Mouse (Mus musculus) heart, postnatal 36 days (tissue): Measurements from ENCODE around the gene Gng2. TPM values are rescaled to one million over a fixed set of nuclear protein-coding genes. Genes with fewer than 3 reads are reported as not detected.
"Not testable (repeated sequence)": the region's sequence is repeated elsewhere in the genome, so short reads cannot be mapped to it uniquely, and the experiment has no call there.

ENCODE experiments used
- DNase-seq, 2 experiments: peaks; one replicate each; pipeline ENCODE4 v3.0.0; 2021 to 2022
- intact Hi-C: fragments of 180-260 bp; cut with DNase I; formaldehyde crosslinking; loops from one replicate; pipeline ENCODE4 v1.15.1; 2025
- total RNA-seq, 2 experiments: library from RNA; stranded (reverse); gene quantifications; 2 replicates each; pipeline ENCODE4 v1.2.3; 2021

Gene Gng2
- total RNA-seq, 2 experiments from 2014 or later: 8.7 to 13.6 TPM

DNA sequence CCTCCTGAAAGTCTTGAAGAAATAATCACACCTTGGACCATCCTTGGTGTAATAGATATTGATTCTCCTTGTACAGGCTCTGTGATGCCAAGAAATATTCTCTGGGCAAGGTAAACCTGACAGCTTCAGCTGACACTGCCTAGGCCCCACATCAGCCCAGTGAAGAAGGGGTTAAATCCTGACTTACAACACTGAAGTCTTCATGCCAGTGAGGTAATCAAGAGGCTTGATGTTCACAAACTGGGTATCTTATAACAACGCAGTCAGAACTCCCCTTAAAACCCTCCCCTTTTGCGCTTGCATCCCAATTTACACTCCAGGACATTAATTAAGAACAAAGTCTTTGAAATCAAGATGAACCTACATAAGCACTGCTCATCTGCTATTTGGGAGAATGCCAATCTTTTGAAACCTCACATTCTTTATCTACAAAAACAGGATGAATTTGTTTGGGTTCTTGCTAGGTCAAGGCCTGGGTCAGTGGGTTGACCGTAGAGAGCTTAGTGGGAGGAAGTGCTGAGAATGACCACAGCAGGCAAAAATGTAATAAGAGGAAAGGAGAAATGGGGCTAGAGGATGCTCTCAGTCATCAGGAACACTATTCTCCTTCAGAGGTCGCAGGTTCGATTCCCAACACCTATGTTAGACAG is 110.0 kb downstream of the Gng2 start:
- no peak for DNase-seq
- intact Hi-C loops: no loop called here

DNA sequence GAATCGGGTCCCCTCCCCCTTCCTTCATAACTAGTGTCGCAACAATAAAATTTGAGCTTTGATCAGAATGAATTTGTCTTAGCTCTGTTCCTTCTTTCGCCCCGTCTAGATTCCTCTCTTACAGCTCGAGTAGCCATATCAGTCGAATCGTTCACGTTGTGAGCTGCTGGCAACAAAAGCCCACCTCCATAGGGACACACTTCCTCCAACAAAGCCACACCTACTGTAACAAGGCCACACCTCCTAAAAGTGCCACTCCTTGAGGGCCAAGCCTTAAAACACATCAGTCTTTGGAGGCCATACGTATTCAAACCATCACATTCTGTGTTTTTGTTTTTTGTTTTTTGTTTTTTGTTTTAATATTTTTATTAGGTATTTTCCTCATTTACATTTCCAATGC is 112.3 kb downstream of the Gng2 start:
- DNase-seq, intact Hi-C loops: not testable (repeated sequence)

DNA sequence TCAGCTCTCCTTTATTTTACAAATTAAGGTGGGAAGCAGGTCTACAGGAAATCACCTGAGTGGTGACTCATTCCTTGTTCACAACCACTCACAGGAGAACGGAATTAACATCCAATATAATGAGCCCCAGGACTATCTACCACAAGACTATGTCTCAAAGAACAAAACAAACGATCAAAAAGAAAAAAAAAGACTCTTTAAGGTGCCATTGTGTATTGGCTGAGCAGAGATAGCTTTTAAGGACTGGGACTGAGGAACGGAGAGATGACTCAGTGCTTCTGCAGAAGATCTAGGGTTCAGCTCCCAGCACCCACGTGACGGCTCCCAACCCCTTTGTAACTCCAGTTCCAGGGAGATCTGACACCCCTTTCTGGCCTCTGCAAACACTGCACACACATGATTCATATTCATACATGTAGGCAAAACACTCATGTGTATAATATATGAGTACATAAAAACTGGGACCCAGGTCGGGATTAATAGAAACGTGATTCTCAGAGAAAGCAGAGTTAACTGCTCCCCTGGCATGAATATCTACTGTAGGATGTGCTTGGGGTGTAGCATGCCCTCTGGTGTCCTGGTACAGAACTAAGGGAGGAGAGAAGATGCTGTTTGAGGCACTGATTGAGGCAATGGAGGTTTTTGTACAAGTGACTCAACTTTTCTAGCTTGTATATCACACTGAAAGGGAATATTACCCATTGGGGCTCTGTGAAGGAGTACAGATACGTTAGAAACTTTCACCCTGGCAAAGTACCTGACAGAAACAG is 115.9 kb downstream of the Gng2 start:
- DNase-seq: no peak
- intact Hi-C loops: no loop called here

DNA sequence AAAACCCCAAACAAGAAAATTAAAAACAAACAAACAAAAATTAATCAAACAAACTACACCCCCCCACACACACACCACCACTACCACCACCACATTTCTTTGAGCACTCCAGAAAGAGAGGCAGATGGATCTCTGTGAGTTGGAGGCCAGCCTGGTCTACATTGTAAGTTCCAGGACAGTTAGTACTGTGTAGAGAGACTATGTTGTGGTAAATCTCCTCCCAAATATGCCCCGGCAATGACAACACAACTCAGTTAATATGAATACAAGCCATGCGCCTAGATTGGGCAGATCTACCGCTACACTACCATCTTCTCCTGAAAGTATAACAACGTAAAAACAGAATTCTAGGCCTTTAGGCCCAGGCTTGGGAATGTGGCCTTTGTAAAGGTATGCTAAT is 117.1 kb downstream of the Gng2 start:
- no peak for DNase-seq
- intact Hi-C loops: no loop called here

DNA sequence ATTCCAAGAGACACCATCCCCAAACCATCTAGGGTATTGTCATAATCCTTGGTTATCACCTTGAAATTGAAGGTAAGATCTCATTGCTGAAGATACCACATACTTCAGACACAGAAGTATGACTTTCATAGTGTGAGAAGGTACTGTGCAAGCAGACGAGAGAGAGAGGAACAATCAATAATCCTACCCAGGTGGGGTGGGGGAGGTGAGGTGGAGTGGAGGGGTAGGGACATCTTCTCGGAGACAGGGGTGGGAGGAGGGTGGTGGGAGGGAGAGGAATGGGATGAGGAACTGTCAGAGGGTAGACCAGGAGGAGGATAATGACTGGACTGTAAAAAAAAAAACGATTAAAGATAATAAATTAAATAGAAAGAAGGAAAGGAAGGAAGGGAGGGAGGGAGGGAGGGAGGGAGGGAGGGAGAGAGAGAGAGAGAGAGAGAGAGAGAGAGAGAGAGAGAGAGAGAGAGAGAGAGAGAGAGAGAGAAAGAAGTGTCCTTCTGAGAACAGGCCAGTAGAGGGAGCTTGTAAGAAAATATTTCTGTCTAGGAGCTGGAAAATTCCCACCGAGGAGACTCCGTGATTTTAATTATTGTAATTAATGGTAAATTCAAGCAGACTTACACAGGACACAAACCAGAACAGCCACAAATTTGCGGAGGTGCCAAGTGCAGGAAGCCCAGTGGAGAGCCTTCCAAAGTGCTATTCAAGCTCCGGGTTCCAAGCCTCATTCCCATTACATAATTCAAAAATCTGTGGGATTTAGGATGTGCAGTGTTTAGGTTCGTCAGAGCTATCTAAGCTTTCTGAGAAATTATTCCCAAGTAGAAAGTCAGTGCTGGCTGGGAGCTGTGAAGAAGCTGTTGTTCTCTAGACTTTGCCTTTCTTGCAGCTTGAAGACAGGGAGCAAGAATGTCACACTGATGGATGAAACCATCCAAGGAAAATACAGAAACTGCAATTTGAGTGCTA is 118.3 kb downstream of the Gng2 start:
- no peak for DNase-seq
- intact Hi-C loops: loop anchor here (1.0 to 5.0 kb wide), 3 partner anchors 53 to 208 kb away; partner anchors contain the start of gene Gng2

DNA sequence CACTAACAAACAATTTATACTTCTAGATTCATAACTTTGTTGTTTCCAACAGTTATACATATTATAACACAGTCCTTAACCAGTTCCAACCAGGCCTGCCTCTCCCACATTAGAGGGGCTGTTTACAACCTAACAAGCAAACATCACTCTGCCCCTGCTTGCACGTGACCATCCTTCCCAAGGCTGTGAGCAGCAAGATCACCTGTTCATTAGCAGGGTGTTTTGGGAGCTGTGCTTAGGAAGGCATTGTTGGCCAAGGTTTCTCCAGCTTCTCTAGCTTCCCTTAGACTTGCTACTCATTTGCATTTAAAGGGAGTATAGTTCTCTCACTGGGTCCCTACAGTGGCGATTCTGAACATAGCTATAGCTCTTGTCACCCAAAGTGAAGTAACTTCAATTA is 119.1 kb downstream of the Gng2 start:
- no peak for DNase-seq
- intact Hi-C loops: loop anchor here (1.0 to 5.0 kb wide), 3 partner anchors 54 to 209 kb away; partner anchors contain the start of gene Gng2

DNA sequence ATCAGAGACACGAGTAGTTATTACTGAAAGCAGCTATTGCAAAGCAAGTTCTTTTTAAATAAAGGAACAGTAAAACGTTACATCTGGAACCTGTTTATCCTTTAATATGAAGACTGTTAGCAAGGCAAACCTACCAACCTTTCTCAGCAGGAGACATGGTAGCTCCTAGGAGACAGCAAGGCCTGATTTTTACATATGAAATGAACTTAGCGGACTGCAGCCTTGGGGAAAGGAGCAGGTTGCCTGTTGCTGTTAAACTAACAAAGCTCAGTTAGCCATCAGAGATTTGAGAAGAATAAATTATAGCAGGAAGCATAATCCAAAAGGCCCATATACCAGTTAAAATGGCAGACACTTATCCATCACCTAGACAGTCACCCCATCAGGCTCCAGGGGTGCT is 124.0 kb downstream of the Gng2 start:
- no peak for DNase-seq
- intact Hi-C loops: no loop called here

DNA sequence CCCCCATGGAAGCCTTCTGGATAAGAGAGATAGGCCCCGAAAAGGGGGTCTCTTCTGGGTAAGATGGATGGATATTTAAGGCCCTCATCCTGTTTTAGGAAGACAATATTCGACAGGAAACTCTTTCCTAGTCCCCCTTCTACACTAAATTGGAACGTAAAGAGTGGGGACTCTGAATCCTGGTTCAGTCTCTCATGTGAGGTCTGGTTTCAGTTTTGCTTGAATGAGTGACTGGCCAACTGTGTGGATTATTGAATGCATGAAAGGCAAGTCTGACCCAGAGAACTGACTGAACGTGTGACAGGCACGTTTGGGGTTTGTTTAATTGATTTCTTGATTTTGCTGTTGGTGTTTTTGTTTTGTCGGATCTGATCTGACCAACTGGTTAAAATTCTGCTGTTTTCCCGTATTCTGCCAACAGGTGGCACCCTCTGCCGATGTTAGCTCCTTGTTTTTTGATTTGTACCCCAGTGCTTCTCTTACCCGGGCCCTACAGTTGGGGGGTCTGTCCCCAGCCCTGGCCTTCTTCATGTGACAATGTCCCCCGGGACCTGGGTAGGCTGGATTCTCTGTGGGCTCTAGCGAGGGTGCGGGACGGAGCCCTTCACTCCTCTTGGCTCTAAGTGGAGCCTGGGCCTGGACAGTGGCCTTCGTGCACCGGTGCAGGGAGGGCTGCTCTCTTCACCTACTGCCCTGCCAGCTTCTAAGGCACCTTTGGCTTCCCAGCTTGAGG is 137.7 kb downstream of the Gng2 start:
- peak; percentile 71 for DNase-seq
- intact Hi-C loops: loop anchor here (5.0 kb wide), 1 partner anchor 418 kb away; no protein-coding TSS in a partner anchor

DNA sequence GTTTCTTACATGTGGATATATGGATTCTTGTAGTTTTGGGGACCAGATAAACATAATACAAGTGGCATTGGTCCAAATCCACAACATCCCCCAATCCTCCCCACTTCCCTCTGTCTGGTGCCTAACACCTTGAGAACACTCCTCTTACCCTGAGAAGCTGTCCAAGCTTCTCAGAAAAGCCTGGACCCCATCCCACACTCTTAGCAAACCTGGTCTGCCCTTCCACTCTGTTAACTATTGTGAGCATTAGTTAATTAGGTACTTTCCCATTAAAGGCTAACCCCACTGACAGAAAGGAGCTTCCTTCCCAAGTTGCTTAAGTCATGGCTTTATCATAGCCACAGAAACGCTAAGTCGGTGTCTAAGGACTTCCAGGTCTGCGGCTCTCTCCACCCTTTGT is 141.1 kb downstream of the Gng2 start:
- intact Hi-C loops: no loop called here
- DNase-seq: no peak

DNA sequence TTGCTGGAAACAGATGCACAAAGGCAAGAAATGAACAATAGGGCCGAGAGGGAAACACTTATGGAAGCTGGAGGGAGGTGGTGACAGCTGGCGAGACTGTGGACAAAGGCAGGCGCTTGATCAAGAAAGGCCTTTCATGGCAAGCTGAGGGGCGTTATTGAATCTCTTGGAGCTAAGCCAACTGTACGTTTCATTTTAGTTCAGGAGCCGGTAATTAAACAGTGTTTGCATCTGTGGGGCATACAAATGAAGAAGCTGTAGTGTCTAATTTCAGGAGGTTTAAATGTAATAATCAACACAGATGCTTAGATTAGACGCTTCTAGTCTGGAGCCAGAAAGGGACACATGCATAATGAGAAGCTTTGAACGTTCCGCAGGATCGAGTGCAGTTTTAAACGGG is 151.9 kb downstream of the Gng2 start:
- intact Hi-C loops: no loop called here
- DNase-seq: no peak

DNA sequence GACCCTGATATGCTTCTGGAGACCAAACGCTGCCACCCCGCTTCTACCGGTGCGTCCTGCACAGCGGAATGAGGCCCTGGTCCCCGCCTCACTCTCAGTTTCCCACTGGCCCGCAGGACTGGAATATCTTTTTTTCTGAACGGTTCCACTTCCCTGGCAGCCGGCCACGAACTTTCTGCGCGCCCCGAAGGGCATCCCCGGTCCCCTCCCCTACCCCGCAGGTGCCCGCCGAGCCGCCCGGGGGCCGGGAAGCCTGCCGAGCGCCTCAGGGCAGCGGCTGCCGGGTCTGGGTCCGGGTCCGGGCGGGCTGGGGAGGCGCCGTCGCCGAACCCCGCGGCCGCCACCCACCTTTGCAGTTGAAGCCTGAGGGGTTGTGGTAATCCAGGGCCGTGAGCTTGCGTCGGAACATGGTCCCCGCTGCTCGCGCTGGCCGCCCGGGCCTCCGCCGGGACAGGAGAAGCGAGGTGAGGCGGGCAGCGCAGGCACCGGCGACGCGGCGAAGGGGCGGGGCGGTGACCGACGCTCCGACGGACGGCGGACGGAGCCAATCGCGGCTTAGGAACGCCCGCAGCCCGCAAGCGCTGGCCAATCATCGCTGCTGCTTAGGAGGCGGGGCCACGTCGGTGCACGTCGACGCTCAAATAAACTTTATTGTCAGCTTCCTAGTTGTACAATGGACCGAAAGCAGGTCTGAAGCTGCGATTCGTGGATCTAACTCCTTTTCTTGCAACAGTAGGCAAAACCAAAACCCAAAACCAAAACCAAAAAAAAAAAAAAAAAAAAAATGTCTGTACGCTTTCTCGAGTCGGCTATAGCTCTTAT is 153.9 kb downstream of the Gng2 start, which contains the start of gene Rtraf:
Gene Rtraf (minus strand): TSS at position 504 of the 822 bp plus-strand sequence.
- DNase-seq: peak; percentile 93 to 94
- intact Hi-C loops: no loop called here

Other genes starting within 250 kb of the Gng2 start
- gene Nid2, start 226.4 kb downstream of the Gng2 start, total RNA-seq: 10 to 100 TPM; 35.0 to 36.3 TPM
- 10 to 100 TPM; 71.0 to 75.8 TPM for gene Rtraf, start 153.8 kb downstream of the Gng2 start, total RNA-seq
- 1 to 10 TPM; 2.7 to 3.2 TPM for gene Saysd1, start 160.9 kb upstream of the Gng2 start, total RNA-seq
- under 1 TPM; 0.54 to 0.75 TPM for gene Kcnk5, start 204.2 kb upstream of the Gng2 start, total RNA-seq